Mouse (Mus musculus) lung, embryonic 14.5 days (tissue): ENCODE data around the gene Ly75. TPM values are rescaled to one million over a fixed set of nuclear protein-coding genes. Genes with fewer than 3 reads are reported as not detected.

Experiments
- ATAC-seq: fragments of 200-750 bp; cut with Nextera tagmentation; 2 replicates; pipeline ENCODE4 v1.8.0; 2017; ENCODE audit warnings: mild to moderate bottlenecking, moderate TSS enrichment, moderate library complexity; ENCODE audit not compliant: insufficient read depth
- DNase-seq: peaks from one replicate; pipeline ENCODE4 v3.0.0-alpha.2; 2015
- H3K27ac ChIP-seq: fragments of 300-500 bp; sonication (generic); 2 replicates; pipeline ENCODE4 v1.5.1; 2014; ENCODE audit warnings: low read depth, mild to moderate bottlenecking, moderate library complexity
- H3K27me3 ChIP-seq: fragments of 300-500 bp; sonication (generic); 2 replicates; pipeline ENCODE4 v1.6.1; 2014; ENCODE audit warnings: low read length, control low read depth; ENCODE audit not compliant: insufficient read depth
- H3K36me3 ChIP-seq: fragments of 300-500 bp; sonication (generic); 2 replicates; pipeline ENCODE4 v1.6.1; 2014; ENCODE audit warnings: control low read depth; ENCODE audit not compliant: insufficient read depth
- H3K4me1 ChIP-seq: fragments of 300-500 bp; sonication (generic); 2 replicates; pipeline ENCODE4 v1.6.1; 2014; ENCODE audit warnings: antibody characterized with exemption, control low read depth; ENCODE audit not compliant: insufficient read depth
- H3K4me2 ChIP-seq: fragments of 300-500 bp; sonication (generic); 2 replicates; pipeline ENCODE4 v1.6.1; 2014; ENCODE audit warnings: mild to moderate bottlenecking
- H3K4me3 ChIP-seq: fragments of 300-500 bp; sonication (generic); 2 replicates; pipeline ENCODE4 v1.5.1; 2014; ENCODE audit warnings: low read depth, low read length
- H3K9ac ChIP-seq: fragments of 300-500 bp; sonication (generic); 2 replicates; pipeline ENCODE4 v1.6.1; 2014
- H3K9me3 ChIP-seq: fragments of 300-500 bp; sonication (generic); 2 replicates; pipeline ENCODE4 v1.6.1; 2016; ENCODE audit warnings: low read depth, low read length, control low read depth
- CTCF ChIP-seq: IDR thresholded peaks from 2 replicates; pipeline ENCODE4 v1.5.1; 2016; ENCODE audit warnings: antibody characterized with exemption, low read depth
- WGBS: fragments of 180-500 bp; shearing (Covaris S2); extraction: QIAGEN DNeasy Blood & Tissue Kit; methylation state at CpG from one replicate; pipeline ENCODE4 v1.1.7; 2014; 5-methylcytosine and 5-hydroxymethylcytosine counted together
- polyA plus RNA-seq: library from polyadenylated mRNA; unstranded; fragments of >200 nt; fragmentation: Nextera tagmentation; extraction: Ambion mirVana; gene quantifications from 2 replicates; pipeline ENCODE4 v1.2.1, GENCODE M21; 2014

Gene Ly75
- polyA plus RNA-seq, 1 experiment from 2014 or later, result 3.4 TPM

DNA sequence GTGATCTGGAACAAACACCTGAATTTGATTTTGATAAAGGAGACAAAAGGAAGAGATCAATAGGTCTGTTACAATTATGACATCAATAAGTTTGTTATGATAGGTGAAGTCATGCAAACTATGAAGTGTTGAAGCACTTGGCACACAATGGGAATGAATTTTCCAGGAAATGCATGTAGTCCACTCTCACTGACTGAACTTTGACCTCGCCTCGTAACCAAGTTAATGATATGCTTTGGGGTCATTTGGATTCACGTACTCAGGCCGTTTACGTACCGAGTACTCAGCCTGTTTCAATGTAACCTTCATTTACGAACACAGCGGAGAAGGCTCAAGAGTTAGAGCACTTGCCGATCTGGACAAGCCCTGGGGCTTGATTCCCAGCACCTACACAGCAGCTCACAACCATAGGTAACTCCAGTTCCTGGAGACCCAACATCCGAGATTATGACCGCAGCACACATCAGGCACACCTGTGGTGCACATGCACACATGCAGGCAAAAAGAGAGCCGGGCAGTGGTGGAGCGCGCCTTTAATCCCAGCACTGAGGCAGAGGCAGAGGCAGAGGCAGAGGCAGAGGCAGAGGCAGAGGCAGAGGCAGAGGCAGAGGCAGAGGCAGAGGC lies 113.1 kb downstream of the Ly75 start:
- Histone ChIP-seq H3K4me2 (no peak overlapping the region), H3K36me3 (peaks cover 8% of the 10 kb centered on the region; the same call in 1 of the 2 replicates), H3K27me3 (no peaks in the 10 kb centered on the region), H3K27ac (no peak overlapping the region), H3K9ac (no peak overlapping the region), H3K4me3 (no peak overlapping the region), H3K9me3 (no peaks in the 10 kb centered on the region), H3K4me1 (no peaks in the 10 kb centered on the region)
- no peak for DNase-seq
- 86% methylated on average over 14 of the region's 14 CpGs for WGBS
- ATAC-seq, result no peak
- TF ChIP-seq CTCF, result no peak

DNA sequence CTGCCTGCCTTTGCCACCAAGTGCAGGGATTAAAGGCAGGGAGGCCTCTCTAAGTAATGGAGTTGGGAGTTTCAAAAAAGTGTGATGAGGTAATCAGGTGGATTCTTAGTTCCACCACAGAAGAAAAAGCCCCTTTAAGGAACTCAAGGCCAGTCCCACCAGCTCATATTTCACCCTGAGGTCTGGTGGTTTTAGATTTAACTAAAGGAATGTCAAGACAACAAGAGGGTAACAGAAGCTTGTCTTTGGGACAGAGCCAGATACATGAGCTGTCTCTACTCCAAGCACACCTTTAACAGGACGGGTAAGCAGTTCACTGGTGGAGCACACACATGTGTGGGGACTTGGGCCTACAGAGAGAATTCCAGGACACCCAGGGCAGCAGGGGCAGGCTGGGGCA lies 115.5 kb downstream of the Ly75 start:
- WGBS, result 47% methylated on average over 1 of the region's 1 CpGs
- no peaks in the 10 kb centered on the region for H3K27me3 ChIP-seq
- TF ChIP-seq CTCF, result no peak
- H3K9me3 ChIP-seq, result no peaks in the 10 kb centered on the region
- H3K27ac ChIP-seq, result peak overlapping the region; percentile 67
- peaks cover 6% of the 10 kb centered on the region; the same call in 1 of the 2 replicates for H3K36me3 ChIP-seq
- DNase-seq (peak; percentile 37), ATAC-seq (peak; percentile 69)
- no peak overlapping the region for H3K4me3 ChIP-seq
- H3K4me2 ChIP-seq, result no peak overlapping the region
- H3K4me1 ChIP-seq, result no peaks in the 10 kb centered on the region
- H3K9ac ChIP-seq, result no peak overlapping the region

DNA sequence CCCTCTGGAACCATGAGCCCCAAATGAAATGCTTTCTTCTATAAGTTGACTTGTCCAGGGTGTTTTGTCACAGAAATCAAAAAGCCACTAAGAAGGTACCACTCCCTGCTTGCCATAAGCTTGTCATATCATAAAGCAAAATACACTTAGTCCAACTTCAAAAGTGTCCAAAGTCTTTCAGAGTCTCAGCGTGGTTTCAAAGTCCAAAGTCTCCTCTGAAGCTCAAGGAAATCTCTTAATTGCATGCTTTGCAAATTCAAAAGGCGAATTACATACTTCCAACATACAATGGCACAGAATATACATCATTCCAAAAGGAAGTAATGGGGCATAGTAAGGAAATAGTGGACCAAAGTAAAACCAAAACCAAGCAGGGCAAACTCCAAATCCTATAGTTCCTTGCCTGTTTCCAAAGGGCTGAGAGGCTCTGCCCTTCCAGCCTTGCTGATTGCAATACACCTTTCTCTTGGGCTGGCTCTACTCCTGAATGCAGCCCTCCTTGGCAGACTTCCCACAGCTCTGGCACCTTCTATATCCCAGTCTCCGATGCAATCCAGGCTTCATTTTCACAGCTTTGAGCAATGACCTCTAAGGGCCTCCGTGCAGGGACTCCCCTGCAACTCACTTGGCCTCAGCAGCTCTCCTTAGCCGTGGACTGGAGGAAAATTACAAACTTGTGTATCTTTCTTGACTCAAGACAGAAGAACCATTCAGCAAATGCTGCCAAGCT lies 122.3 kb downstream of the Ly75 start:
- no peak for DNase-seq
- no peak for ATAC-seq
- WGBS, result 81% methylated on average over 5 of the region's 5 CpGs
- Histone ChIP-seq H3K4me2 (no peak overlapping the region), H3K36me3 (peaks cover 4% of the 10 kb centered on the region; the same call in 1 of the 2 replicates), H3K4me1 (no peaks in the 10 kb centered on the region), H3K27ac (no peak overlapping the region), H3K27me3 (no peaks in the 10 kb centered on the region), H3K9me3 (no peaks in the 10 kb centered on the region), H3K9ac (no peak overlapping the region), H3K4me3 (no peak overlapping the region)
- no peak for TF ChIP-seq CTCF

DNA sequence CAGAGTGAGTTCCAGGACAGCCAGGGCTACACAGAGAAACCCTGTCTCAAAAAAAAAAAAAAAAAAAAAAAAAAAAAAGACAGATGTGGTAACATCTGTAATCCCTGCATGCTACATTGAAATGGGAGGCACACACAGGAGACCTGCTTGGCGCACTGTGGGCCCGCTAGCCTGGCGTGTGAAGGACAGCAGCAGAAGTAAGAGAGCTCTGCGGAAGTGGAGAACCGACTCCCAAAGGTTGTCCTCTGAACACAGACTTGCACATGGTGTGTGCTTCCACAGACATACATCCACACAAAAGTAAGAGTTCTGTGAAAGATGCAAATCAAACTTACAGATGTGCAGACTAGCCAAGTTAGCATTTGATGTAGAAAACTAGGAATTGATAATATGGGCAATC lies 123.9 kb downstream of the Ly75 start:
- Histone ChIP-seq H3K4me3 (no peak overlapping the region), H3K4me1 (no peaks in the 10 kb centered on the region), H3K36me3 (peaks cover 7% of the 10 kb centered on the region; the same call in 1 of the 2 replicates), H3K9me3 (no peaks in the 10 kb centered on the region), H3K27me3 (no peaks in the 10 kb centered on the region), H3K4me2 (no peak overlapping the region), H3K9ac (no peak overlapping the region), H3K27ac (no peak overlapping the region)
- ATAC-seq (no peak), DNase-seq (no peak)
- TF ChIP-seq CTCF, result no peak
- 95% methylated on average over 5 of the region's 5 CpGs for WGBS

DNA sequence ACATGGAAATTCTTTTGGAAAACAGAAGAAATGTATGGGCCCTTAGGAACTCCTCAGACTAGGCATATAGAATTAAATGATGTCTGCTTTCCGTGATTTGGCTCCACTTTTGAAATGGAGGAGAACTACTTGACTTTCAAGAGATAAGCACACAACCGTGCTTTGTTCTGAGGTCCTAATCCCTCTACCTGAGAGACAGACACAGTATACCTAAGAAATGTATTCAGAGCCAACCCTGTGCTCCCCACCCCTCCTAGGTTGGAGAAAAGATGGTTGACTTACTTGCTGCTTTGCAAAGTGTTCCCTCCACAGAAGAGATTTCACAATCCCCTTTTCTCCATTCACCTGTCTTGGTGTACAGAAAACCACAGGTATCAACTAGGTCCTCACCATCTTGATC lies 126.4 kb downstream of the Ly75 start:
- H3K27me3 ChIP-seq, result no peaks in the 10 kb centered on the region
- WGBS, result 64% methylated on average over 2 of the region's 2 CpGs

DNA sequence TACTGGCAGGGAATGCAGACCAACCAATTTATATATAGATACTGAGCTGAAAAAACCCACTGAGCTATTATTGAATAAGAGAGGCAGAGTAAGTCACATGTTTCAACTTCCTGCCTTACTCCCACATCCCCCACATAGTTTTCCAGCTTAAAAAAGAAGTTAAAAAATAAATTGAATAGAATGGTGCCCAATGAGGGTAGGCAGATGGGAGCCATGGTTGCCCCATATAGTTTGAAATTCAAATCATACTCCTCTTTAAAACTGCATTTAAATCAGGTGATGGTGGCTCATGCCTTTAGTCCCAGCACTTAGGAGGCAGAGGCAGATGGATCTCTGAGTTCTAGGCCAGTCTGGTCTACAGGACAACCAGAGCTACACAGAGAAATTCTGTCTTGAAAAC lies 129.6 kb downstream of the Ly75 start:
- H3K4me3 ChIP-seq, result no peak overlapping the region
- H3K9me3 ChIP-seq, result no peaks in the 10 kb centered on the region
- no peak overlapping the region for H3K4me2 ChIP-seq
- no peak overlapping the region for H3K27ac ChIP-seq
- TF ChIP-seq CTCF, result no peak
- no peak for ATAC-seq
- no peak overlapping the region for H3K9ac ChIP-seq
- no peaks in the 10 kb centered on the region for H3K4me1 ChIP-seq
- peaks cover 29% of the 10 kb centered on the region for H3K36me3 ChIP-seq
- H3K27me3 ChIP-seq, result no peaks in the 10 kb centered on the region
- DNase-seq, result no peak

More for the DNA sequence above, 126.4 kb downstream of the Ly75 start:
- TF ChIP-seq CTCF, result no peak
- Histone ChIP-seq H3K4me1 (no peaks in the 10 kb centered on the region), H3K27ac (no peak overlapping the region), H3K4me3 (no peak overlapping the region), H3K9me3 (no peaks in the 10 kb centered on the region), H3K4me2 (no peak overlapping the region), H3K9ac (no peak overlapping the region), H3K36me3 (peaks cover 11% of the 10 kb centered on the region; the same call in 1 of the 2 replicates)
- ATAC-seq (peak; percentile 56; the same call in 1 of the 2 replicates), DNase-seq (peak; percentile 24)

DNA sequence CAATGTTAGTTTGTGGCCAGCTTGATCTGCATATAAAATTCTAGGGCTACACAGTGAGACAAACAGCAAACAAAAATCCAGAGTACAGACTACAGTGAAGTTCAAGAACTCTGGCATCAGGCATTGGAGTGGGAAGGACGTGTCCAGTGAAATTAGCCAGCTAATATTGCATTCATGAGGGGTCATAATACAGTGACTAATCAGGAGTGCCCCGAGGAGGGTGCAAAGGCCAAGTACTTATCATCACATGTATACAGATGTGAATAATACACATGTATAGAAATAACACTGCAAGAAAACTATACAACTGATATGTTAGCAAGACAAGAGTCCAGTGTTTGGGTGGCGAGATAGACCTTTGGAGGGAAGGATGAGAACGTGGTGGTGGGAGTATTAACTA lies 130.3 kb downstream of the Ly75 start:
- 79% methylated on average over 4 of the region's 4 CpGs for WGBS
- H3K9me3 ChIP-seq, result no peaks in the 10 kb centered on the region
- H3K4me1 ChIP-seq, result no peaks in the 10 kb centered on the region
- H3K4me3 ChIP-seq, result no peak overlapping the region
- no peak overlapping the region for H3K27ac ChIP-seq
- no peak overlapping the region for H3K9ac ChIP-seq
- H3K36me3 ChIP-seq, result peaks cover 29% of the 10 kb centered on the region
- no peak for ATAC-seq
- H3K4me2 ChIP-seq, result no peak overlapping the region
- TF ChIP-seq CTCF, result no peak
- no peaks in the 10 kb centered on the region for H3K27me3 ChIP-seq
- no peak for DNase-seq

Other genes with a start within 250 kb of the Ly75 start
- 54.3 and 57.2 TPM in 2 replicates for gene Baz2b, start 173.5 kb downstream of the Ly75 start, polyA plus RNA-seq
- gene March7, start 173.4 kb downstream of the Ly75 start, polyA plus RNA-seq, result 78.7 and 81.4 TPM in 2 replicates
- 43.2 and 47.7 TPM in 2 replicates for gene Cd302, start 98.8 kb downstream of the Ly75 start, polyA plus RNA-seq
- 3.8 and 4.6 TPM in 2 replicates for gene Pla2r1, start 170.0 kb upstream of the Ly75 start, polyA plus RNA-seq